Mouse (Mus musculus) heart, embryonic 11.5 days (tissue): Measurements from ENCODE around the gene Pcyox1. TPM values are rescaled to one million over a fixed set of nuclear protein-coding genes. Genes with fewer than 3 reads are reported as not detected.

Experiments used
- ATAC-seq: fragments of 200-750 bp; cut with Nextera tagmentation; replicated peaks from 2 replicates; pipeline ENCODE4 v1.8.0; 2017; ENCODE audit warnings: moderate library complexity; ENCODE audit not compliant: insufficient number of reproducible peaks, low FRiP score, low TSS enrichment
- H3K27ac ChIP-seq: fragments of 300-500 bp; sonication (generic); 2 replicates; pipeline ENCODE4 v1.5.1; 2014; ENCODE audit warnings: mild to moderate bottlenecking, low read depth, low read length
- H3K27me3 ChIP-seq: fragments of 300-500 bp; sonication (generic); 2 replicates; pipeline ENCODE4 v1.6.1; 2014; ENCODE audit warnings: mild to moderate bottlenecking, low read length, mixed read lengths; ENCODE audit not compliant: control insufficient read depth, insufficient read depth
- H3K36me3 ChIP-seq: fragments of 300-500 bp; sonication (generic); 2 replicates; pipeline ENCODE4 v1.6.1; 2014; ENCODE audit warnings: mild to moderate bottlenecking, low read length, moderate library complexity, mixed read lengths; ENCODE audit not compliant: control insufficient read depth, insufficient read depth
- H3K4me1 ChIP-seq: fragments of 300-500 bp; sonication (generic); 2 replicates; pipeline ENCODE4 v1.6.1; 2014; ENCODE audit warnings: low read length; ENCODE audit not compliant: control insufficient read depth, insufficient read depth
- H3K4me2 ChIP-seq: fragments of 300-500 bp; sonication (generic); 2 replicates; pipeline ENCODE4 v1.6.1; 2014; ENCODE audit warnings: mild to moderate bottlenecking, moderate library complexity
- H3K4me3 ChIP-seq: fragments of 300-500 bp; sonication (generic); 2 replicates; pipeline ENCODE4 v1.5.1; 2014; ENCODE audit warnings: low read depth, low read length
- H3K9ac ChIP-seq: fragments of 300-500 bp; sonication (generic); 2 replicates; pipeline ENCODE4 v1.6.1; 2014; ENCODE audit warnings: mild to moderate bottlenecking, low read depth, low read length, moderate library complexity
- H3K9me3 ChIP-seq: fragments of 300-500 bp; sonication (generic); replicated peaks from 2 replicates; pipeline ENCODE4 v1.6.1; 2016; ENCODE audit warnings: low read length; ENCODE audit not compliant: control insufficient read depth
- WGBS: fragments of 180-500 bp; shearing (Covaris S2); extraction: QIAGEN DNeasy Blood & Tissue Kit; methylation state at CpG from one replicate; pipeline ENCODE4 v1.1.7; 2014; ENCODE audit not compliant: insufficient replicate concordance; 5-methylcytosine and 5-hydroxymethylcytosine counted together
- polyA plus RNA-seq: library from polyadenylated mRNA; unstranded; fragments of >200 nt; fragmentation: Nextera tagmentation; extraction: Ambion mirVana; gene quantifications from 2 replicates; pipeline ENCODE4 v1.2.1, GENCODE M21; 2014

Pcyox1 gene
- polyA plus RNA-seq, 1 experiment from 2014 or later = 50.0 TPM

DNA sequence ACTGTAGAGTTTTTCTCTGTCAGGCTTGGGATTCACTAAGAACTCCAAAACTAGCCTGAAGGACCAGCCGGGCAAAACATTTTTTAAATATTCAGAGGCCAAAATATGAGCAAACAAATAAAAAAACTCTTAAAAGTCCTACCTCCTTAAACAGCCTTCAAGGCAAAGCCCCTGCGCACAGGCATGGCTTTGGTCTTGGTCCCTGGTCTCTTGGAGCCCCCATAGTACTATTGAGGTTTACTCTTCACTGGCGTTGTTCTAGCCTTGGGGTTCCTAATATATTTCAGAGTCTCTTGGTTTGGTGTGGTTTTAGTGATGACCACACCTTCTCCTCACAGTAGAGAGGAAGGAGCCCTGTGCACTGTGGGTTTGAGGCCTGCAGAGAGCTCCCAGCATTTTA lies 34.6 kb upstream of the Pcyox1 start:
- 95% methylated on average over 3 of the region's 3 CpGs for WGBS
- Histone ChIP-seq H3K36me3 (peaks cover 29% of the 10 kb centered on the region), H3K4me2 (no peak overlapping the region), H3K27me3 (no peaks in the 10 kb centered on the region), H3K9ac (no peak overlapping the region), H3K4me3 (no peak overlapping the region), H3K27ac (no peak overlapping the region), H3K4me1 (no peaks in the 10 kb centered on the region), H3K9me3 (no peaks in the 10 kb centered on the region)
- ATAC-seq = no peak

DNA sequence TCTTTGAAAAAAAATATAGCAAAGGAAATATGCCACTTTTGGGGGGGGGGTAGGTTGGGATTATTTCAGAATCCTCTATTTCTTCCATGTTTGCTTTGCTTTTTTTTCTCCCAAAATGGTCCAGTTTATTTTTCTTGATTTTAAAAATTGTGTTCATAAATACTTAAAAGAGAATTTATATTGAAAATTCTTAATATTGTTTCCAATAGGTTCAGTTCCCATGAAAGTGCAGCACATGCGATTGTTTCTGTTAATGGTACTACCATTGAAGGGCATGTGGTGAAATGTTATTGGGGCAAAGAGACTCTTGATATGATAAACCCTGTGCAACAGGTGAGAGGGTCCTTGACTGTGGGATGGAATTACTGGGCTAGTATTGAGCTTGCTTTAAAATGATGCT lies 29.4 kb upstream of the Pcyox1 start, which contains the start of gene Gm44790:
Gene Gm44790, plus strand, starts transcription at position 301 of the 400 bp plus-strand sequence.
- H3K4me2 ChIP-seq = no peak within 1 kb of the TSS
- 95% methylated on average over 1 of the region's 1 CpGs for WGBS
- no peaks in the 10 kb centered on the region for H3K27me3 ChIP-seq
- ATAC-seq = no peak
- H3K9ac ChIP-seq = no peak within 1 kb of the TSS
- H3K36me3 ChIP-seq = peaks cover 22% of the 10 kb centered on the region
- no peaks in the 10 kb centered on the region for H3K4me1 ChIP-seq
- no peak within 1 kb of the TSS for H3K27ac ChIP-seq
- no peak within 1 kb of the TSS for H3K4me3 ChIP-seq
- no peaks in the 10 kb centered on the region for H3K9me3 ChIP-seq

DNA sequence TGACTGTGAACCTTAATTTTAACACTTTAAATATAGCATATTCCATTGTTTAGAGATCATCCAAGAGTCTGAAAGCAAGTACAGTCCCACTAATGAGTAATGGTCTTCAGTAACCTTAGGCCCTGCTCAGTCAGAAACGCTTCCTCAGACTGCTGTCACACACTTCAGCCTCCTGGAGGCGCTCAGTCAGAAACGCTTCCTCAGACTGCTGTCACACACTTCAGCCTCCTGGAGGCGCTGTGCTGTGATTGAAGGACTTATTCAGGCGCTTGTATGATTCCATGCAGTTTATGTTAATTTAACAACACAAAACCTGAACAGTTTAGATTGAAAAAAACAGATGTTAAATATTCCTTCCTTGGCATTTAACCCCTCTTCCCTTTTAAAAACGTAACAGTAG lies 23.5 kb upstream of the Pcyox1 start:
- H3K36me3 ChIP-seq = peaks cover 33% of the 10 kb centered on the region
- no peak overlapping the region for H3K27ac ChIP-seq
- no peak overlapping the region for H3K9ac ChIP-seq
- no peak overlapping the region for H3K4me3 ChIP-seq
- no peak for ATAC-seq
- no peaks in the 10 kb centered on the region for H3K27me3 ChIP-seq
- no peak overlapping the region for H3K4me2 ChIP-seq
- H3K9me3 ChIP-seq = no peaks in the 10 kb centered on the region
- WGBS = 75% methylated on average over 6 of the region's 6 CpGs
- H3K4me1 ChIP-seq = no peaks in the 10 kb centered on the region

DNA sequence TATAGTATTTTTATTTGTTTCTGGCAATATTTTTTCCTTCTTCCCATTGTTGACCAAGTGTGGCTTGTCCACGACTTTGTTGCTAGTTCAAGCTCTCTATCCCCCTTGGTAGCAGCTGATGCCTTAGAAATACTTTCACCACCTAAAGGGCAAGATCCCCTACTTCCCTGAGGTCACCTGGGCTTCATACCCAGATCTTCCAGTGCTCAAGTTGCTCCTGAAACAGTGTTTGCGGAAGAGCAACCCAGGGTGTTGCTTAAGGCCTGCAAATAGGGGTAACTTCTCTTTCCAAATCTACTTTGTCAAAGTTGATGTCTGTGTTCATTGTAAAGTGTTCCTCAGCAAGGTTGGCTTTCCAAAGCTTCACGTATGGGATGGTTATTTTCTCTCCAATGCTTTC lies 22.3 kb upstream of the Pcyox1 start:
- peaks cover 33% of the 10 kb centered on the region for H3K36me3 ChIP-seq
- H3K4me2 ChIP-seq = no peak overlapping the region
- no peaks in the 10 kb centered on the region for H3K9me3 ChIP-seq
- no peak overlapping the region for H3K4me3 ChIP-seq
- no peaks in the 10 kb centered on the region for H3K4me1 ChIP-seq
- H3K9ac ChIP-seq = no peak overlapping the region
- H3K27ac ChIP-seq = no peak overlapping the region
- no peaks in the 10 kb centered on the region for H3K27me3 ChIP-seq
- WGBS = 85% methylated on average over 3 of the region's 3 CpGs
- ATAC-seq = no peak

DNA sequence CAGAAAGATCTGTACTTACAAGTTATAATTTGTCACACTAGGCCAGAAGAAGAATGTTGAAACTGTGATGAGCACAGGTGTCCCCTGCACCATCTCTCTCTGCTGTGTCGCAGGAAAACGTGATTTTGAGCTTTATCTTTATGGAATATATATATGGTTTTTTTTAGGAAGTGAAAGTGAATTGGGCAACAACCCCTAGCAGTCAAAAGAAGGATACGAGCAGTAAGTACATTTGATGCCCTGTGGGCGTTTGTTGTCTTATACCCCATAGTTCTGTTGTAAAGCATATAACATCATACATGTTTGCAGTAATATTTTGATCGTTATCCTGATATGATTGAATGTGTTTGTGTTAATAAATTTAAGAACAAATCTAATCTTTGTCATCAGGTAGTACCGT lies 21.8 kb upstream of the Pcyox1 start:
- Histone ChIP-seq H3K27me3 (no peaks in the 10 kb centered on the region), H3K9ac (no peak overlapping the region), H3K36me3 (peaks cover 33% of the 10 kb centered on the region), H3K4me1 (no peaks in the 10 kb centered on the region), H3K4me2 (no peak overlapping the region), H3K9me3 (no peaks in the 10 kb centered on the region), H3K4me3 (no peak overlapping the region), H3K27ac (no peak overlapping the region)
- 88% methylated on average over 6 of the region's 6 CpGs for WGBS
- no peak for ATAC-seq

DNA sequence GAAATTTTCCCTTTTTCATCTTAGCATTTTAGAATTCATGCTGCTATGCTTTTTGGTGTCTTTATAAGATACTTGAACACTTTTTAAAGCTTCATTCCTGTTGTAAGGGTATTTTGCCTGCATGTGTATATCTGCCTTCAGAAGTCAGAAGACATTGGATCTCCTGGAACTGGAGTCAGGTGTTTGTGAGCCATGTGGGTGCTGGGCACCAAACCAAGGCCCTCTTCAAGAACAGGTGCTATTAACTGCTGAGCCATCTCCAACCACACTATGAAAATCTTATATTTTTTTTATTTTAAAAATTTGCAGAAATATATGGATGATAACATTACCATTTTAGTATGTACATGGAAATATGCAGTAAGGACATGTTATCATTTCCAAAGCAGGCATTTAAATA lies 9.4 kb upstream of the Pcyox1 start:
- Histone ChIP-seq H3K9ac (no peak overlapping the region), H3K4me1 (peaks cover 3% of the 10 kb centered on the region; the same call in 1 of the 2 replicates), H3K4me2 (peak overlapping the region; percentile 42; the same call in 1 of the 2 replicates), H3K27me3 (no peaks in the 10 kb centered on the region), H3K4me3 (no peak overlapping the region), H3K9me3 (no peaks in the 10 kb centered on the region), H3K27ac (no peak overlapping the region), H3K36me3 (no peaks in the 10 kb centered on the region)
- no peak for ATAC-seq

DNA sequence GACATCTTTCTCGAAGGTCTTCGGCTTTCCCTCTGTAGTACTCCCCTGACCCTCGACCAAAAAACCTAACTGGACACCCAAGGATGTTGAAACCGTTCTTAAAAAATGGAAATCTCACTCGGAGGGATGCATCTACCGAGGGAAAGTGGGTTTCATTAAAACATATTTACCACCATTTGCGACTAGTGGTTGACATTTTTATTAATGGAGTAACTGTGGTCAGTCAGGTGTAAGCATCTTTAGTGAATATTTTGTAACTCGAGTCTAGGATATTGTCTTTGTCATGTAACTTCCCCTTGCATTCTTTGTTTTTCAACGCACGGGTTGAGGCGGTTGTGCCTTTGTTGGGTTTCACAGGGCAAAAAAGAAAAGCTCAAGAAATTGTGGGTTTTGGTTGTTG lies 8.0 kb upstream of the Pcyox1 start:
- no peak for ATAC-seq
- Histone ChIP-seq H3K9ac (peak overlapping the region; percentile 98), H3K27me3 (no peaks in the 10 kb centered on the region), H3K9me3 (no peaks in the 10 kb centered on the region), H3K4me3 (peak overlapping the region; percentile 83), H3K4me1 (peaks cover 3% of the 10 kb centered on the region; the same call in 1 of the 2 replicates), H3K4me2 (peak overlapping the region; percentile 65), H3K27ac (peak overlapping the region; percentile 100), H3K36me3 (no peaks in the 10 kb centered on the region)
- 1% methylated on average over 11 of the region's 11 CpGs for WGBS

DNA sequence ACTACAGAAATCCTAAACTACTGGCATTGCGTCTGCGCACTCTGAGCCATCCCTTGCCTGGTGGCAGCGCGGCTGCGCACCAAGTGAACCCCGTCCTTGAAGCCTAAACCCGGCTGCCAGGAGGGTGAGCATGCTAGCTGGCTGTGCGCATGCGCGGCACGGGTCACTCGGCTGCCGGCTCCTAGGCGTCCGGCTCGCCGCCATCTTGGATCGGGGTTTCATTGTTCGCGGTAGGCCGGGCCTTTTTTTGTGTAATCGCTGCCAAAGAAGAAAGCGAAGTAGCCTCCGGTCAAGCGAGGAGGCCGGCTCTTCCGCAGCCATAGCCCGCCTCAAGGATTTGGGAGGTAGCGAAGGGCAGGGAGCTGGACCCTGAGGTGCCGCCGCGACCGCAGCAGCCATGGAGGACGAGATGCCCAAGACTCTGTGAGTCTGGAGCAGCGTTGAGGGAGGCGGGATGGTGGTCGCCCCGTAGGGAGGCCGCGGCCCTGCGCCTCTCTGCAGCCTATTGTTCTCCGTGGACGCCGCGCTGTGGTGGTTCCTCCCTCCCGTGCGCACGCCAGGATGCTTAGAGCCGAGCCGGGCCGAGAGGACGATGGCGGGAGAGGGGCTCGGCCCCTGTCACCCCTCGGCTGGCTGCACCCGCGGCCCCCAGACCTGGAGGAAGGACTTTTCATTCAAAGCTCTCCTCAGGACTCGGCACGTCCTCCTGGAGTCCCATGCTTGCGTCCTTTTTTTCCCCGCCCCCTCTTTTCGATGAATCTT lies 7.3 kb upstream of the Pcyox1 start, which contains the start of gene Tia1:
Gene Tia1, plus strand, starts transcription at position 120 of the 762 bp plus-strand sequence.
- H3K9ac ChIP-seq = peak within 1 kb of the TSS; percentile 98
- H3K9me3 ChIP-seq = no peaks in the 10 kb centered on the region
- H3K36me3 ChIP-seq = no peaks in the 10 kb centered on the region
- H3K27ac ChIP-seq = peak within 1 kb of the TSS; percentile 100
- H3K4me2 ChIP-seq = peak within 1 kb of the TSS; percentile 65
- peaks cover 3% of the 10 kb centered on the region; the same call in 1 of the 2 replicates for H3K4me1 ChIP-seq
- H3K27me3 ChIP-seq = no peaks in the 10 kb centered on the region
- ATAC-seq = peak; percentile 97
- H3K4me3 ChIP-seq = peak within 1 kb of the TSS; percentile 83
- WGBS = under 1% methylated on average over 62 of the region's 62 CpGs

DNA sequence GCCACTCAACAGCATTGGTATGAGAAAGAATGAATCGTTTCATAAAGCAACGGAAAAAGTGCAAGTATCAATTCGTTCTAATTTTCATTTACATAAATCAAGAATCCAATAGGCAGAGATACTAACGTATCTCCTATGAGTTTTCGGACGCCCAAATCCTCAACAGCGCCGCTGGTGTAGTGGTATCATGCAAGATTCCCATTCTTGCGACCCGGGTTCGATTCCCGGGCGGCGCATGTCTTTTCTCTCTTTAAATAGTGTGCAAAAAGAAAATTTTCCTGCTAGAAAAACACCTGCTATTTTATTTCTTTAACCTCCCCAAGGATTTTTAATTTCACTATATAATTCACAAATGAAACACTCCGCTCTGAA lies 6.8 kb upstream of the Pcyox1 start:
- H3K4me3 ChIP-seq = peak overlapping the region; percentile 83
- no peaks in the 10 kb centered on the region for H3K9me3 ChIP-seq
- no peaks in the 10 kb centered on the region for H3K36me3 ChIP-seq
- H3K27me3 ChIP-seq = no peaks in the 10 kb centered on the region
- peak overlapping the region; percentile 100 for H3K27ac ChIP-seq
- H3K9ac ChIP-seq = peak overlapping the region; percentile 98
- WGBS = under 1% methylated on average over 15 of the region's 15 CpGs
- peak; percentile 76 for ATAC-seq
- peaks cover 3% of the 10 kb centered on the region; the same call in 1 of the 2 replicates for H3K4me1 ChIP-seq
- H3K4me2 ChIP-seq = peak overlapping the region; percentile 65
